Mouse (Mus musculus) CH12.LX (cell line): ENCODE data around the gene Olfr631. TPM values are rescaled to one million over a fixed set of nuclear protein-coding genes. Genes with fewer than 3 reads are reported as not detected.

Experiments
- DNase-seq: peaks from one replicate; pipeline ENCODE4 v3.0.0-alpha.2; 2013; ENCODE audit errors: extremely low read depth
- H3K27ac ChIP-seq: 2 replicates; pipeline ENCODE4 v1.5.1; 2012; ENCODE audit warnings: low read depth, mild to moderate bottlenecking, control low read depth, moderate library complexity; ENCODE audit not compliant: insufficient read depth
- H3K27me3 ChIP-seq: replicated peaks from 2 replicates; pipeline ENCODE3; 2012; ENCODE audit warnings: inconsistent platforms
- H3K36me3 ChIP-seq, 2 experiments: replicated peaks in 1 of 2; 2 replicates each; pipeline versions ENCODE3 to v1.6.1; 2012; ENCODE audit warnings: inconsistent platforms in 1 of 2, low read length in 1 of 2, mild to moderate bottlenecking in 1 of 2, mixed read lengths in 1 of 2, moderate library complexity in 1 of 2; ENCODE audit not compliant: control insufficient read depth in 1 of 2, insufficient read depth in 1 of 2
- H3K4me1 ChIP-seq, 2 experiments: 2 replicates each; pipeline ENCODE4 v1.6.1; 2012; ENCODE audit warnings: inconsistent platforms in 1 of 2, moderate library complexity in 1 of 2; ENCODE audit not compliant: insufficient read depth in 2 of 2, control insufficient read depth in 1 of 2
- H3K4me2 ChIP-seq: 2 replicates; pipeline ENCODE4 v1.6.1; 2012; ENCODE audit warnings: low read depth, mild to moderate bottlenecking, control low read depth; ENCODE audit not compliant: poor library complexity, insufficient read depth, severe bottlenecking
- H3K4me3 ChIP-seq, 3 experiments: fragments of 150-350 bp in 1 of 3; sonication (generic) in 1 of 3; replicated peaks in 1 of 3; 2 replicates each; pipeline versions ENCODE3 to v1.5.1; 2011 to 2012; ENCODE audit warnings: low read depth in 2 of 3, low read length in 2 of 3, mild to moderate bottlenecking in 2 of 3, moderate library complexity in 2 of 3, control low read depth in 1 of 3, improper control_type of control experiment in 1 of 3, inconsistent platforms in 1 of 3, mixed read lengths in 1 of 3; ENCODE audit not compliant: poor library complexity in 1 of 3
- H3K79me2 ChIP-seq: replicated peaks from 2 replicates; pipeline ENCODE4 v1.6.1; 2012; ENCODE audit warnings: mild to moderate bottlenecking, moderate library complexity; ENCODE audit not compliant: control insufficient read depth, poor library complexity, insufficient read depth, severe bottlenecking; ENCODE audit errors: extremely low read depth
- H3K9ac ChIP-seq: 2 replicates; pipeline ENCODE4 v1.6.1; 2012; ENCODE audit warnings: low read depth, mild to moderate bottlenecking, control low read depth, moderate library complexity; ENCODE audit not compliant: insufficient read depth
- H3K9me3 ChIP-seq: replicated peaks from 2 replicates; pipeline ENCODE3; 2012; ENCODE audit warnings: low read length, inconsistent platforms, mixed read lengths
- BHLHE40 ChIP-seq: IDR thresholded peaks from 2 replicates; pipeline ENCODE4 v1.6.1; 2011; ENCODE audit warnings: mild to moderate bottlenecking, low read depth, low read length, improper control_type of control experiment
- CHD1 ChIP-seq: IDR thresholded peaks from 2 replicates; pipeline ENCODE4 v1.6.1; 2012; ENCODE audit warnings: low read depth, low read length, improper control_type of control experiment, inconsistent platforms
- CHD2 ChIP-seq: IDR thresholded peaks from 2 replicates; pipeline ENCODE4 v1.6.1; 2011; ENCODE audit warnings: low read length, improper control_type of control experiment
- E2F4 ChIP-seq: IDR thresholded peaks from 2 replicates; pipeline ENCODE4 v1.6.1; 2011; ENCODE audit warnings: low read depth, low read length, improper control_type of control experiment; ENCODE audit not compliant: insufficient replicate concordance
- ELF1 ChIP-seq: IDR thresholded peaks from 2 replicates; pipeline ENCODE4 v1.6.1; 2014; ENCODE audit warnings: low read depth, mild to moderate bottlenecking, inconsistent platforms, low read length, improper control_type of control experiment
- EP300 ChIP-seq: IDR thresholded peaks from 2 replicates; pipeline ENCODE4 v1.6.1; 2011; ENCODE audit warnings: low read length, improper control_type of control experiment
- GABPA ChIP-seq: IDR thresholded peaks from 2 replicates; pipeline ENCODE4 v1.6.1; 2012; ENCODE audit warnings: low read depth, low read length, improper control_type of control experiment, inconsistent platforms; ENCODE audit not compliant: insufficient replicate concordance
- JUN ChIP-seq: IDR thresholded peaks from 2 replicates; pipeline ENCODE4 v1.6.1; 2011; ENCODE audit warnings: low read depth, mild to moderate bottlenecking, low read length, improper control_type of control experiment, moderate library complexity; ENCODE audit not compliant: insufficient read depth
- JUND ChIP-seq: conservative IDR thresholded peaks from 2 replicates; pipeline ENCODE4 v1.6.1; 2011; ENCODE audit warnings: low read depth, low read length, improper control_type of control experiment
- KAT2A ChIP-seq: IDR thresholded peaks from 2 replicates; pipeline ENCODE4 v1.6.1; 2012; ENCODE audit warnings: low read length, improper control_type of control experiment, inconsistent platforms; ENCODE audit not compliant: insufficient replicate concordance
- MAZ ChIP-seq: IDR thresholded peaks from 2 replicates; pipeline ENCODE4 v1.6.1; 2012; ENCODE audit warnings: low read depth, mild to moderate bottlenecking, inconsistent platforms, low read length, improper control_type of control experiment, moderate library complexity
- MXI1 ChIP-seq: IDR thresholded peaks from 2 replicates; pipeline ENCODE4 v1.6.1; 2011; ENCODE audit warnings: mild to moderate bottlenecking, low read depth, low read length, improper control_type of control experiment
- MYC ChIP-seq: IDR thresholded peaks from 2 replicates; pipeline ENCODE4 v1.6.1; 2011; ENCODE audit warnings: low read depth, mild to moderate bottlenecking, improper control_type of control experiment, low read length
- NRF1 ChIP-seq: IDR thresholded peaks from 2 replicates; pipeline ENCODE4 v1.6.1; 2014; ENCODE audit warnings: low read depth, mild to moderate bottlenecking, inconsistent platforms, low read length, improper control_type of control experiment, moderate library complexity
- PAX5 ChIP-seq: IDR thresholded peaks from 2 replicates; pipeline ENCODE4 v1.6.1; 2012; ENCODE audit warnings: low read length, inconsistent platforms, mixed read lengths
- POLR2A ChIP-seq: IDR thresholded peaks from 2 replicates; pipeline ENCODE4 v1.6.1; 2011; ENCODE audit warnings: low read depth, mild to moderate bottlenecking, improper control_type of control experiment, low read length
- POLR2AphosphoS2 ChIP-seq: IDR thresholded peaks from 2 replicates; pipeline ENCODE4 v1.6.1; 2011; ENCODE audit warnings: low read depth, low read length, improper control_type of control experiment
- RAD21 ChIP-seq: IDR thresholded peaks from 2 replicates; pipeline ENCODE4 v1.6.1; 2011; ENCODE audit warnings: low read depth, mild to moderate bottlenecking, low read length, improper control_type of control experiment, moderate library complexity
- RCOR1 ChIP-seq: conservative IDR thresholded peaks from 2 replicates; pipeline ENCODE4 v1.6.1; 2012; ENCODE audit warnings: low read depth, mild to moderate bottlenecking, inconsistent platforms, low read length, improper control_type of control experiment
- SIN3A ChIP-seq: IDR thresholded peaks from 2 replicates; pipeline ENCODE4 v1.6.1; 2012; ENCODE audit warnings: low read length, improper control_type of control experiment, inconsistent platforms
- SMC3 ChIP-seq: IDR thresholded peaks from 2 replicates; pipeline ENCODE4 v1.6.1; 2011; ENCODE audit warnings: low read depth, low read length, improper control_type of control experiment
- TBP ChIP-seq: conservative IDR thresholded peaks from 2 replicates; pipeline ENCODE4 v1.6.1; 2011; ENCODE audit warnings: low read depth, low read length, improper control_type of control experiment
- UBTF ChIP-seq: IDR thresholded peaks from 2 replicates; pipeline ENCODE4 v1.6.1; 2012; ENCODE audit warnings: low read depth, mild to moderate bottlenecking, inconsistent platforms, low read length, improper control_type of control experiment, moderate library complexity
- USF1 ChIP-seq: IDR thresholded peaks from 2 replicates; pipeline ENCODE4 v1.6.1; 2014; ENCODE audit warnings: low read depth, mild to moderate bottlenecking, inconsistent platforms, low read length, improper control_type of control experiment
- USF2 ChIP-seq: conservative IDR thresholded peaks from 2 replicates; pipeline ENCODE4 v1.6.1; 2011; ENCODE audit warnings: low read depth, low read length, improper control_type of control experiment
- ZC3H11A ChIP-seq: IDR thresholded peaks from 2 replicates; pipeline ENCODE4 v1.6.1; 2012; ENCODE audit warnings: low read depth, mild to moderate bottlenecking, inconsistent platforms, low read length, improper control_type of control experiment
- ZNF384 ChIP-seq: IDR thresholded peaks from 2 replicates; pipeline ENCODE4 v1.6.1; 2012; ENCODE audit warnings: low read depth, low read length, improper control_type of control experiment, inconsistent platforms
- dilution Hi-C: fragments of 300-500 bp; cut with MboI; formaldehyde crosslinking; loops from 2 replicates; pipeline ENCODE4 v1.14.3; 2020; ENCODE audit warnings: low sequenced_read_pairs; ENCODE audit not compliant: extremely low pct_unique_long_range_greater_than_20kb, extremely low pct_ligation_motif_present
- in situ Hi-C: fragments of 300-500 bp; cut with MboI; formaldehyde crosslinking; loops from 3 replicates; pipeline ENCODE4 v1.14.3; 2019; ENCODE audit warnings: low sequenced_read_pairs, low pct_ligation_motif_present, low pct_unique_long_range_greater_than_20kb, mixed read lengths
- polyA plus RNA-seq: library from polyadenylated mRNA; unstranded; fragments of >175 nt; gene quantifications from 2 replicates; pipeline ENCODE4 v1.2.1, GENCODE M21; 2012; ENCODE audit warnings: low read depth; ENCODE audit not compliant: insufficient read length
- total RNA-seq, 2 experiments: library from RNA; depleted of rRNA; stranded (reverse); fragments of 300-350 nt in 1 of 2; fragments of >200 nt in 1 of 2; gene quantifications; 2 replicates each; pipeline ENCODE4 v1.2.3; 2012 to 2014

The Olfr631 gene
- total and polyA plus RNA-seq, 3 experiments: not detected

GRCm38 (mm10) chr7:103894385-103894784 lies 34.2 kb upstream of the Olfr631 start, which contains the start of gene Olfr64:
TSS of gene Olfr64 (minus strand) at chr7:103894485.
- Histone ChIP-seq H3K27ac (no peak within 1 kb of the TSS), H3K9ac (no peak within 1 kb of the TSS), H3K4me1 (no peaks in the 10 kb centered on the region), H3K36me3 (no peaks in the 10 kb centered on the region), H3K4me3 (no peak within 1 kb of the TSS), H3K4me2 (no peak within 1 kb of the TSS), H3K9me3 (no peaks in the 10 kb centered on the region), H3K79me2 (no peaks in the 10 kb centered on the region), H3K27me3 (no peaks in the 10 kb centered on the region)
- in situ Hi-C loops: no loop called here
- dilution Hi-C loops: no loop called here
- no peak for DNase-seq
- TF ChIP-seq POLR2AphosphoS2 (no peak), MYC (no peak), EP300 (no peak), MAZ (no peak), CHD2 (no peak), UBTF (no peak), GABPA (no peak), BHLHE40 (no peak), ZC3H11A (no peak), JUN (no peak), TBP (no peak), KAT2A (no peak), USF1 (no peak), CHD1 (no peak), ELF1 (no peak), PAX5 (no peak), POLR2A (no peak), RAD21 (no peak), JUND (no peak)

- Histone ChIP-seq H3K9ac (no peak within 1 kb of the TSS), H3K4me2 (no peak within 1 kb of the TSS), H3K79me2 (no peaks in the 10 kb centered on the region)
- TF ChIP-seq BHLHE40 (no peak), PAX5 (no peak), E2F4 (no peak), USF2 (no peak), ZC3H11A (no peak), ZNF384 (no peak), MXI1 (no peak), MAZ (no peak), MYC (no peak), POLR2A (no peak), RCOR1 (no peak), JUN (no peak), ELF1 (no peak), SIN3A (no peak), SMC3 (no peak), POLR2AphosphoS2 (no peak), UBTF (no peak), NRF1 (no peak), EP300 (no peak)
- TF ChIP-seq, all 38 proteins: peak for 0
- H3K36me3 ChIP-seq: no peaks in the 10 kb centered on the region
- H3K4me3 ChIP-seq: no peak within 1 kb of the TSS
- no peaks in the 10 kb centered on the region for H3K4me1 ChIP-seq
- in situ Hi-C loops (no loop called here), dilution Hi-C loops (no loop called here)
- H3K27ac ChIP-seq: no peak within 1 kb of the TSS
- no peaks in the 10 kb centered on the region for H3K9me3 ChIP-seq
- no peak for DNase-seq
- H3K27me3 ChIP-seq: no peaks in the 10 kb centered on the region
These were observed 25.4 kb upstream of the Olfr631 start, which contains the start of gene Olfr65 for GRCm38 (mm10) chr7:103903187-103903586. TSS of gene Olfr65 (plus strand) at chr7:103903487.
